Mouse (Mus musculus) cerebellum, adult 2 months (tissue): ENCODE data around the gene Hnrnpa2b1. TPM values are rescaled to one million over a fixed set of nuclear protein-coding genes. Genes with fewer than 3 reads are reported as not detected.

ENCODE experiments used
- DNase-seq, 2 experiments: peaks; one replicate each; pipeline ENCODE4 v3.0.0; 2021
- H3K27ac ChIP-seq: fragments of 200-500 bp; 2 replicates; pipeline ENCODE4 v1.5.1; 2012; ENCODE audit warnings: low read length, control low read depth, inconsistent platforms; ENCODE audit not compliant: insufficient read depth
- H3K27me3 ChIP-seq: fragments of 200-500 bp; 2 replicates; pipeline ENCODE4 v1.6.1; 2012; ENCODE audit warnings: inconsistent platforms, mild to moderate bottlenecking, low read length, moderate library complexity; ENCODE audit not compliant: control insufficient read depth, insufficient read depth
- H3K4me1 ChIP-seq: fragments of 200-500 bp; 2 replicates; pipeline ENCODE4 v1.6.1; 2011; ENCODE audit warnings: low read length; ENCODE audit not compliant: control insufficient read depth, insufficient read depth
- H3K4me3 ChIP-seq: fragments of 200-500 bp; replicated peaks from 2 replicates; pipeline ENCODE3; 2011; ENCODE audit warnings: mild to moderate bottlenecking, low read depth, low read length, control low read depth; ENCODE audit not compliant: insufficient read depth
- CTCF ChIP-seq: fragments of 200-500 bp; IDR thresholded peaks from 2 replicates; pipeline ENCODE4 v1.5.1; 2011; ENCODE audit warnings: low read depth, mild to moderate bottlenecking, control low read depth, low read length, moderate library complexity, borderline replicate concordance; ENCODE audit not compliant: insufficient read depth
- POLR2A ChIP-seq: fragments of 200-500 bp; IDR thresholded peaks from 2 replicates; pipeline ENCODE4 v1.6.1; 2011; ENCODE audit warnings: low read length, control low read depth, borderline replicate concordance; ENCODE audit not compliant: insufficient read depth
- WGBS: fragments of 180-500 bp; shearing (Covaris S2); methylation state at CpG from one replicate; pipeline ENCODE4 v1.1.7; 2018; 5-methylcytosine and 5-hydroxymethylcytosine counted together
- polyA plus RNA-seq: library from polyadenylated mRNA; depleted of rRNA; stranded (reverse); fragments of >200 nt; gene quantifications from 2 replicates; pipeline ENCODE4 v1.2.3, GENCODE M21; 2012

Hnrnpa2b1 gene
- polyA plus RNA-seq, 1 experiment = 642 TPM

DNA sequence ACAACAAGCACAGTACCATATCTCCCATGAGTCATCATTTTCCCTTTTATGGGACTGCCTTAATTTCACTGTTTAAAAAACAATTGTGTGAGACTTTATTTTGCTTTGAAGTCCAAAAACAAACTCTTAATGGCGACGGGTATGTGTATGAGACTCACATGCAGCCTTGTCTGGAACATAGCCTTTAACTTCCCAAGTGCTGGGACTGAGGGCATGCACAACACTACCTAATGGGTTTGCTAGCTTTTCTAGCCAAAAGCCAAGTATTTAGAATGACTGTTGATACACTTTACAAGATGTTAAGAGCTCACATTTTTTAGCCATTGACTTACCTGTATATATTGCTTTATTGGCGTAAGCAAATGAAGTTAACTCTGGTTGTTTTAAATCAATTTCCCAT lies 9.3 kb downstream of the Hnrnpa2b1 start:
- WGBS = 71% methylated on average over 3 of the region's 3 CpGs
- peaks cover 4% of the 10 kb centered on the region; the same call in 1 of the 2 replicates for H3K4me1 ChIP-seq
- no peaks in the 10 kb centered on the region for H3K27me3 ChIP-seq
- DNase-seq = no peak
- TF ChIP-seq CTCF (no peak), POLR2A (no peak)
- no peak overlapping the region for H3K27ac ChIP-seq
- H3K4me3 ChIP-seq = no peak overlapping the region

DNA sequence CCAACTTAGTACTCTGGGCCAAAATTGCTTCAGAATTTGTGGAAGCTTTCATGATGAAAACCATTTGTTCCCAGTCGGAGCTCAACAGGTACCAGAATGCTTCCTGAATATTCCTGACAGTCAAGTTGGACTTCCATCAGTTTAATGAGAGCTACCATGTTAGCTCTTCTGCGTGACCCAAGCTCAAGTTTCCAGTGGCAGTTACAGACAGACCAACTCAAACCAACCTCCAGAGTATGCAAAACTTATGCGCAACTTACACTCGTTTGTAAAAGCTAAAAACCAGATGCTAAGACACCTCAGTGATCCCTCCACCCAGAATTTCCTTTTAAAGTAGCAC lies 9.7 kb downstream of the Hnrnpa2b1 start:
- no peak overlapping the region for H3K4me3 ChIP-seq
- no peak for TF ChIP-seq CTCF
- no peak for TF ChIP-seq POLR2A
- no peaks in the 10 kb centered on the region for H3K27me3 ChIP-seq
- no peak overlapping the region for H3K27ac ChIP-seq
- H3K4me1 ChIP-seq = peaks cover 4% of the 10 kb centered on the region; the same call in 1 of the 2 replicates
- 72% methylated on average over 4 of the region's 4 CpGs for WGBS
- DNase-seq = no peak

DNA sequence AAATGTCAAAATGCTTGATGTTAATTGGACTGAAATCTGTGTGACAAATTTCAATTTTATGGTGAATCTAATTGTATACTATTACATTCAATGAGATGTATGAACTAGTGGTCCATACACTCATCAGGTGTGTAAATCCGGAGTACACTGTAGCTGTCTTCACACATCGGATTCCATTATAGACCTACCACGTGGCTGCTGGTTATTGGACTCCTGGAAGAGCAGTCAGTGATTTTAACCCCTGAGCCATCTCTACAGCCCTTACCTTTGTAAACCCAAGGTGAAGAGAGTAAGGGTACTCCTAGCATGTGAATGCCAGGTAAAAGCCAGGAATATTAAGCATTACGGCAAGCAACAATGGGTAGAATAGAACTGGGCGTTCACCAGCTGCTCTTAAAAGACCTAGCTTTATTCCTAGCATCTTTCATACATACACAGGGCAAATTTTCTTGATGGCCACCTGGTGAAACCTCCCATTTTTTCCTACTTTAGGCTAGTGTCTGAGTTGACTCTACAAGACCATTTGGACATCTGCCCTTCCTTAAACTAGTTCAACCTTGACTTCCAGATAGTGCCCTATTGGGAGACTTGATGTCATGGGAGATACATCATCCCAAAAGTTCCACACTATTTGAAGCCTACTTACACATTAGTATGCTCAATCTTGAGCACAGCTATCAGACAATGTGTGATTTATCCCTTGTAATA lies 10.2 kb downstream of the Hnrnpa2b1 start:
- no peak for TF ChIP-seq CTCF
- Histone ChIP-seq H3K27me3 (no peaks in the 10 kb centered on the region), H3K4me3 (no peak overlapping the region), H3K4me1 (peaks cover 4% of the 10 kb centered on the region; the same call in 1 of the 2 replicates), H3K27ac (no peak overlapping the region)
- DNase-seq = no peak
- 44% methylated on average over 5 of the region's 5 CpGs for WGBS

DNA sequence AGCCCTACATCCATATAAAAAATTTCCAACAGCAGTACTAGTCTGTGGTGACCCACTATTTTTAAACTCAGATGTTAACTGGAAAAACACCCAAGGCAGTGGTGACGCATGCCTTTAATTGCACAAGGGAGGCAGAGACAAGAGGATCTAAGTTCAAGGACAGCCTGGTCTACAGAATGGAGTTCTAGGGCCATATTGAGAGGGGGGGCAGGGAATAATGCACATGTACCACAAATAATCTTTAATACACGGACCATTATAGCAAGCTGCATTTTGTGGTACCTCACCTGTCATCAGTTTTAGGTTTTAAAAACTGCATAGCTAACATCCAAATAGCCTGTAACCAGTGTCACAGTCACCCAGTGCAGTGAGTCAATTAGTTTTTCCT lies 10.8 kb downstream of the Hnrnpa2b1 start:
- TF ChIP-seq POLR2A (no peak), CTCF (no peak)
- no peak for DNase-seq
- Histone ChIP-seq H3K27me3 (no peaks in the 10 kb centered on the region), H3K4me3 (no peak overlapping the region), H3K27ac (no peak overlapping the region), H3K4me1 (peaks cover 4% of the 10 kb centered on the region; the same call in 1 of the 2 replicates)
- WGBS = 53% methylated on average over 2 of the region's 2 CpGs

DNA sequence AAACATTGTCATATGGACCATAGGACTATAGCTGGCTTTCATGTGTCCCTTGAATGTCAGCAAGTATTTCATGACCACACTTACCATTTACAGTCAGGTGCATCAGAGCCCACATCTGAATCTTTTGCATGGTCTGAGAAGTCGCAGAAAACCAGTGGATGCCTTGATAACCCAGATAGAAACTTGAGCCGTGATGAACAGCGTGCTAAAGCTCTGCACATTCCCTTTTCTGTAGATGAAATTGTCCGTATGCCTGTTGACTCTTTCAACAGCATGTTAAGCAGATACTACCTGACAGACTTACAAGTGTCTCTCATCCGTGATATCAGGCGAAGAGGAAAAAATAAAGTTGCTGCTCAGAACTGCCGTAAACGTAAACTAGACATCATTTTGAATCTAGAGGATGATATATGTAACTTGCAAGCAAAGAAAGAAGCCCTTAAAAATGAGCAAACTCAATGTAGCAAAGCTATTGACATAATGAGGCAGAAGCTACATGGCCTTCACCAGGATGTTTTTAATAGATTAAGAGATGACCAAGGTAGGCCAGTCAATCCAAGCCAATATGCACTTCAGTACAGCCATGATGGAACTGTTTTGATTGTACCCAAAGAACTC lies 11.8 kb downstream of the Hnrnpa2b1 start:
- no peak for TF ChIP-seq POLR2A
- no peak for TF ChIP-seq CTCF

DNA sequence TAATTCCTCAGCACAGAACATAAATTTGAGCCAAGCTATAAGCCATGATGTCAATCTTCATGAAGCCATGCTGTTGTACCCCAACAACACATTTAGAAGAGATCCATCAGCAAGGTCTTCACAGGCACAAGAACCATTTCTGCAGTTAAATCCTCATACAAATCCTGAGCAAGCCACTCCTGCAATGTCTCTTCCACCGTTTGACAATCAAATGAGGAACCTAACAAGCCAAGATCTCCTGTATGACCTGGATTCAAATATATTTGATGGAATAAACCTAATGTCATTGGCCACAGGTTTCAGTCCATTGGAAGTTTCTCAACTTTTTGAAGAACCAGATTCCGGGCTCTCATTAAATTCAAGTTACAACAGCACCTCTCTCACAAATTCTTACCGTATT lies 12.4 kb downstream of the Hnrnpa2b1 start:
- Histone ChIP-seq H3K27ac (no peak overlapping the region), H3K4me1 (no peaks in the 10 kb centered on the region), H3K4me3 (no peak overlapping the region), H3K27me3 (no peaks in the 10 kb centered on the region)
- 75% methylated on average over 3 of the region's 3 CpGs for WGBS
- TF ChIP-seq POLR2A = no peak
- TF ChIP-seq CTCF = no peak
- no peak for DNase-seq

More for the DNA sequence above, 11.8 kb downstream of the Hnrnpa2b1 start:
- H3K27ac ChIP-seq = no peak overlapping the region
- H3K4me3 ChIP-seq = no peak overlapping the region
- 81% methylated on average over 8 of the region's 8 CpGs for WGBS
- H3K27me3 ChIP-seq = no peaks in the 10 kb centered on the region
- DNase-seq = no peak
- H3K4me1 ChIP-seq = no peaks in the 10 kb centered on the region

DNA sequence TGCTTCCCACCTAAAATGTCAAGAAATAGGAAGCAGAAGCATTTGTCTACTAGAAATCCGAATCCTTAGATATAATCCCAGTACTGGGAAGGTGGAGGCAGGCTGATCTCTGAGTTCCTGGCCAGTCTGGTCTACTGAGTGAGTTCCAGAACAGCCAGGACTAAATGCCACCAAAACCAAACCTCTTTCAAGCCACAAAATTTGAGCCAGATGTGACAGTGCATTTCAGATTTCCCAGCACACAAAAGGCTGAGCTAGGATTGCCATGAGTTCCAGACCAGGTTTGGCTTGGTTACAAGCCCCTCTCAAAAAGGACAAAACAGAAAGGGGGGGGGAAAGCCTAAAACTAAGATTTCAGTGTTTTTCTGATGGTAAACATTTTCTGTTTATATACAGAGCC lies 13.5 kb downstream of the Hnrnpa2b1 start:
- Histone ChIP-seq H3K27me3 (no peaks in the 10 kb centered on the region), H3K4me1 (no peaks in the 10 kb centered on the region), H3K4me3 (no peak overlapping the region), H3K27ac (no peak overlapping the region)
- 59% methylated on average over 1 of the region's 1 CpGs for WGBS
- TF ChIP-seq CTCF (no peak), POLR2A (no peak)
- no peak for DNase-seq

DNA sequence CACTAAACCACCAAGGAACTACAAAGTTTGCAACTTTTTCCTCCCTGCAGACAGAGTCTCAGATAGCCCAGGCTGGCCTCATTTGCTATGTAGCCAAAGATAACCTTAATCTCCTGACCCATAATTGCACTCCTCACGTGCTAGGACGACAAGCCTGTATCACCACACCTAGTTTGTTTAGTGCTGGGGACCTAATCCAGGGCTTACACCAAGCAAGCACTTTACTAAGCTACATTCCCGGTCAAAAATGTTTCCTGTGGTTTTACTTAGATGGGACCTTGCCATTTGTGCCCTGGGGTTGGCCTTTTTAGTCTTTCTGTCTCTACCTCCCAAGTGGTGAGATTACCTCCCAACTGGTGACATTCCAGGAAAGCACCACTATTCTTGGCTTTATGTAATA lies 14.7 kb downstream of the Hnrnpa2b1 start:
- no peak overlapping the region for H3K27ac ChIP-seq
- no peak for TF ChIP-seq CTCF
- no peak for TF ChIP-seq POLR2A
- WGBS = 47% methylated on average over 3 of the region's 3 CpGs
- no peak overlapping the region for H3K4me3 ChIP-seq
- no peaks in the 10 kb centered on the region for H3K4me1 ChIP-seq
- DNase-seq = no peak
- no peaks in the 10 kb centered on the region for H3K27me3 ChIP-seq
